Mouse (Mus musculus) liver, embryonic 14.5 days (tissue): ENCODE results near the gene Rnf149. TPM values are rescaled to one million over a fixed set of nuclear protein-coding genes. Genes with fewer than 3 reads are reported as not detected.

Experiments used
- ATAC-seq: fragments of 200-750 bp; cut with Nextera tagmentation; 2 replicates; pipeline ENCODE4 v1.8.0; 2017; ENCODE audit warnings: moderate number of reproducible peaks, mild to moderate bottlenecking, moderate library complexity; ENCODE audit not compliant: insufficient read depth
- DNase-seq, 3 experiments: peaks; one replicate each; pipeline ENCODE4 v3.0.0-alpha.2; 2012 to 2013; ENCODE audit warnings: low read depth in 3 of 3, low spot score in 3 of 3
- H3K27ac ChIP-seq: fragments of 300-500 bp; sonication (generic); 2 replicates; pipeline ENCODE4 v1.5.1; 2014; ENCODE audit warnings: moderate library complexity, mild to moderate bottlenecking, control low read depth, inconsistent platforms
- H3K27me3 ChIP-seq: fragments of 300-500 bp; sonication (generic); 2 replicates; pipeline ENCODE4 v1.6.1; 2014; ENCODE audit warnings: mild to moderate bottlenecking, low read length, moderate library complexity; ENCODE audit not compliant: control insufficient read depth, insufficient read depth
- H3K36me3 ChIP-seq: fragments of 300-500 bp; sonication (generic); replicated peaks from 2 replicates; pipeline ENCODE4 v1.6.1; 2014; ENCODE audit warnings: low read depth; ENCODE audit not compliant: control insufficient read depth, insufficient read depth
- H3K4me1 ChIP-seq, 2 experiments: fragments of 200-500 bp in 1 of 2; fragments of 300-500 bp in 1 of 2; sonication (generic) in 1 of 2; replicated peaks; 2 replicates each; pipeline ENCODE4 v1.6.1; 2012 to 2014; ENCODE audit warnings: antibody characterized with exemption in 1 of 2, inconsistent platforms in 1 of 2, low read length in 1 of 2; ENCODE audit not compliant: control insufficient read depth in 2 of 2, insufficient read depth in 2 of 2
- H3K4me2 ChIP-seq: fragments of 300-500 bp; sonication (generic); 2 replicates; pipeline ENCODE4 v1.6.1; 2014; ENCODE audit warnings: low read depth, mild to moderate bottlenecking, control low read depth, moderate library complexity
- H3K4me3 ChIP-seq, 2 experiments: fragments of 200-500 bp in 1 of 2; fragments of 300-500 bp in 1 of 2; sonication (generic) in 1 of 2; 2 replicates each; pipeline ENCODE4 v1.5.1; 2012 to 2014; ENCODE audit warnings: low read depth in 2 of 2, low read length in 2 of 2, mild to moderate bottlenecking in 2 of 2, control low read depth in 1 of 2, inconsistent platforms in 1 of 2, moderate library complexity in 1 of 2; ENCODE audit not compliant: insufficient read depth in 1 of 2
- H3K9ac ChIP-seq: fragments of 300-500 bp; sonication (generic); replicated peaks from 2 replicates; pipeline ENCODE4 v1.6.1; 2014; ENCODE audit warnings: mild to moderate bottlenecking, control low read depth, moderate library complexity
- H3K9me3 ChIP-seq: fragments of 300-500 bp; sonication (generic); 2 replicates; pipeline ENCODE4 v1.6.1; 2016; ENCODE audit warnings: low read length, mixed read lengths; ENCODE audit not compliant: control insufficient read depth
- CTCF ChIP-seq: IDR thresholded peaks from 2 replicates; pipeline ENCODE4 v1.5.1; 2016; ENCODE audit warnings: antibody characterized with exemption, low read depth, control low read depth
- EP300 ChIP-seq: IDR thresholded peaks from 2 replicates; pipeline ENCODE4 v1.6.1; 2016; ENCODE audit warnings: antibody characterized with exemption, low read depth
- WGBS: fragments of 180-500 bp; shearing (Covaris S2); extraction: QIAGEN DNeasy Blood & Tissue Kit; methylation state at CpG from one replicate; pipeline ENCODE4 v1.1.7; 2014; ENCODE audit not compliant: insufficient replicate concordance; 5-methylcytosine and 5-hydroxymethylcytosine counted together
- polyA plus RNA-seq, 2 experiments: library from polyadenylated mRNA; depleted of rRNA in 1 of 2; stranded (reverse) in 1 of 2; unstranded in 1 of 2; fragments of >200 nt; fragmentation: Nextera tagmentation in 1 of 2; extraction: Ambion mirVana in 1 of 2; gene quantifications; 2 replicates each; pipeline versions ENCODE4 v1.2.1 to v1.2.3; 2012 to 2014

The Rnf149 gene
- 10.3 and 15.4 TPM in 2 replicates for polyA plus RNA-seq (2012; rRNA removed)
- polyA plus RNA-seq (2014; fragmentation: Nextera tagmentation; extraction: Ambion mirVana), result 12.1 and 12.5 TPM in 2 replicates

DNA sequence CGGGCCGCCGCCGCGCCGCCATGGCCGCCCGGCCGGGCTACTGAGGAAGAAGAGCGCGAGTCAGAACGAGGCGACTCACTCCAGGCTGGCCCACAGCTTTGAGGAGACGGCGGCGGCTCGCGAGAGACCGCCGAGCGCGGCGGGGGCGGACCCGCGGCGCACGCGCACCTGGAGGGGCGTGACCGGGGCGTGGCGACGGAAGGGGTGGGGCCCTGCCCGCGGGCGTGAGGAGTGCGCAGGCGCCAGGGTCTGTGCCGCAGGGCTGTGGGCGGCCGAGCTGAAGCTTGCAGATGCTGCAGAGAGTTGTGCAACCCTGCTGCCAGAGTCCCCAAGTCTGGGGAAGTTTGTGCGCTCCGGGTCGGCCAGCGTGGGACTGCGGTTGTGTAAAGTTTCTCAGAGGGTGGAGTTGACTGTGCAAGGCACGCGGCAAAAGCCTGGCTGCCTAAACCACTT lies at the start of gene Rnf149:
TSS of gene Rnf149 (minus strand) at position 153 of the 453 bp plus-strand sequence.
- Histone ChIP-seq H3K27me3 (no peaks in the 10 kb centered on the region), H3K4me3 (peak within 1 kb of the TSS; percentile 76 to 88), H3K4me2 (peak within 1 kb of the TSS; percentile 86), H3K36me3 (no peaks in the 10 kb centered on the region), H3K9me3 (no peaks in the 10 kb centered on the region), H3K27ac (peak within 1 kb of the TSS; percentile 45), H3K9ac (peak within 1 kb of the TSS; percentile 74), H3K4me1 (peaks cover 14 to 18% of the 10 kb centered on the region in 2 experiments)
- TF ChIP-seq EP300 (no peak), CTCF (no peak)
- ATAC-seq (peak; percentile 92), DNase-seq (peak; percentile 69 to 75 (median 71))
- whole genome bisulfite sequencing, result under 1% methylated on average over 49 of the region's 49 CpGs

DNA sequence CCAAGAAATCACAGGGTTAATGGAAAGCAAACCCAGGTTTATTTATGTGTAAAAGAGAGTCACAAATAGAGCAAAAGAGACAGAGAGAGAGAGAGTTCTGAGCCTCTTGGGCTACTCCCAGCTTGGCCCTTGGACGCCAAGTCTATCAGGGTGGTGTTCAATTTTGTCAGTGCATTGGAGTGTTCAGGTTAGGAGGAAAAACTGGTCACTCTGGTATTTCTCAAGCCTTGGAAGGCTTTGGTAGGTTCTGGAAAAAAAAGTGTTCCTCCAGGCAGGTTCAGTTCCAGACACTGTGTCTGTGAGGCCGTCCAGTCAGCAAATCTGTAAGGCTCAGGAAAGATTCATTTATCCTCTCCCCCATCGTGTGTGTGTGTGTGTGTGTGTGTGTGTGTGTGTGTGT lies 48.3 kb upstream of the Rnf149 start:
- no peak overlapping the region for H3K27ac ChIP-seq
- TF ChIP-seq EP300, result no peak
- TF ChIP-seq CTCF, result no peak
- no peak for ATAC-seq
- no peaks in the 10 kb centered on the region for H3K9me3 ChIP-seq
- DNase-seq, result no peak
- H3K36me3 ChIP-seq, result no peaks in the 10 kb centered on the region
- H3K4me3 ChIP-seq, result no peak overlapping the region
- no peaks in the 10 kb centered on the region for H3K27me3 ChIP-seq
- WGBS, result 36% methylated on average over 3 of the region's 3 CpGs
- no peaks in the 10 kb centered on the region for H3K4me1 ChIP-seq
- no peak overlapping the region for H3K4me2 ChIP-seq
- no peak overlapping the region for H3K9ac ChIP-seq

DNA sequence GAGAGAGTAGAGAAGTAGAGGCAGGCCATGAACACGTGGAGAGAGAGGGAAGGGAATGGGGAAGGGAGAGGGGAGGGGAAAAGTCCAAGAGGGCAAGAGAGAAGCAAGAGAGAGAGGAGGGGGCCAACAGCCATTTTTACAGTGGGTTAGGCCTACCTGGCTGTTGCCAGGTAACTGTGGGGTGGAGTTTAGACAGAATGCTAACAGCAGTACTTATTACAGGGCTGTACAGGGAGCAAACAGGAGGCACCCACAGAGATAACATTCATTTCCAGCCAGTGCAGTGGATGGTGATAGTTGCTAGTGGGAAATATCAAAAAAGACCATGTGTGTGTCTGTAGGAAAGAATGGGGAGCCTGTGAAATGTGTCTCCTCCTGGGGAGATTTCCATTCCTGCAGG lies 46.5 kb upstream of the Rnf149 start:
- H3K27me3 ChIP-seq, result no peaks in the 10 kb centered on the region
- H3K4me1 ChIP-seq, result no peaks in the 10 kb centered on the region
- 38% methylated on average over 1 of the region's 1 CpGs for WGBS
- no peak for DNase-seq
- no peak overlapping the region for H3K27ac ChIP-seq
- no peak overlapping the region for H3K4me2 ChIP-seq
- H3K9me3 ChIP-seq, result no peaks in the 10 kb centered on the region
- ATAC-seq, result no peak
- no peaks in the 10 kb centered on the region for H3K36me3 ChIP-seq
- TF ChIP-seq EP300, result no peak
- TF ChIP-seq CTCF, result no peak
- H3K4me3 ChIP-seq, result no peak overlapping the region
- H3K9ac ChIP-seq, result no peak overlapping the region

DNA sequence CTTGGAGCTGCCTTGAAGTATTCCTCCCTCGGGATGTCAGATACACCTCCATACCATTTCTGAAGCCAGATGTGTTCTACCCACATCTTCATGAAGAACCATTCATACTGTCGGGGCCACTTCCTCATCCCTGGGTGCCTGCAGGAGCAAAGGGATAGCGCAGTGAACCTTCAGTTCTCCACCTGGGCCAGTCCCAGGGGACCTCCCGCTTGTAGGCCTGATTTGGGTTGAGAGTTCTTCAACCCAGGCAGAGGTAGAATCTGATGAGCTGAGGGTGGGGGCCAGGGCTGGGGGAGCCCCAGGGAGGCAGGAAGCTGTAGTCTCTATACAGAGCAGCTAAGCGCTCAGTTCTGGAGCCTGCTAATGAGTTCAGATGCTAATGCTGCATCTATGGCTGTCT lies 45.9 kb upstream of the Rnf149 start:
- Histone ChIP-seq H3K27ac (no peak overlapping the region), H3K9me3 (no peaks in the 10 kb centered on the region), H3K4me1 (no peaks in the 10 kb centered on the region), H3K36me3 (no peaks in the 10 kb centered on the region), H3K27me3 (no peaks in the 10 kb centered on the region), H3K4me3 (no peak overlapping the region), H3K4me2 (no peak overlapping the region), H3K9ac (no peak overlapping the region)
- TF ChIP-seq EP300 (no peak), CTCF (no peak)
- DNase-seq (no peak), ATAC-seq (no peak)
- WGBS, result 58% methylated on average over 5 of the region's 5 CpGs

DNA sequence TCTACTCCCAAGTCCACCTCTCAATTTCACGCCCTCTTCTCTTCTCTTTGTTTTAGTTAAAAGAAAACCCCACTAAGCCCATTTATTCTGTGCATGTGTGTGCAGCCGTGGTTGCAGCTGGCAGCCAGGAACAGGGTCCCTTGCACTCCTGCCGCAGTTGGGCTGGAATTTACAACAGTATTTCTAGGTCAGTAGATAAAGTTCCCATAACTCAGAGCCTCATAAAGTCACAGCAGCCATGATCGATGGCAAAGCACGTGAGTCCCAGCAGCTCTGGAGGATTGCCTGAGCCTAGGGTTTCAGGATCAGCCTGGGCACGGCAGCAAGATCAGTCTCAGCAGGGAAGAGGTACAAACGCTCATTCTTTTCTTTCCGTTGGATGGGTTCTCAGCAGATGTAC lies 41.3 kb upstream of the Rnf149 start:
- no peak overlapping the region for H3K4me3 ChIP-seq
- no peak overlapping the region for H3K9ac ChIP-seq
- no peaks in the 10 kb centered on the region for H3K9me3 ChIP-seq
- WGBS, result 51% methylated on average over 8 of the region's 8 CpGs
- H3K27ac ChIP-seq, result no peak overlapping the region
- TF ChIP-seq CTCF, result no peak
- no peak for TF ChIP-seq EP300
- H3K36me3 ChIP-seq, result no peaks in the 10 kb centered on the region
- H3K27me3 ChIP-seq, result no peaks in the 10 kb centered on the region
- DNase-seq, result no peak
- ATAC-seq, result no peak
- H3K4me1 ChIP-seq, result no peaks in the 10 kb centered on the region; a peak in 1 of 4 replicates
- no peak overlapping the region for H3K4me2 ChIP-seq
